Mouse (Mus musculus) lung, postnatal 25 days (tissue): ENCODE data around the gene Rpl7a.
"Not testable (repeated sequence)": the region's sequence is repeated elsewhere in the genome, so short reads cannot be mapped to it uniquely, and the experiment has no call there.

Experiments
- DNase-seq: peaks from one replicate; pipeline ENCODE4 v3.0.0; 2022; ENCODE audit warnings: low spot score

Rpl7a gene

GRCm38 (mm10) chr2:26910124-26910993 is at the start of gene Rpl7a, which contains the start of gene Med22:
Rpl7a (plus strand) TSS chr2:26910764.
Med22 (minus strand) TSS chr2:26910677.
- peak; percentile 99 for DNase-seq

GRCm38 (mm10) chr2:26862856-26863255 is 47.7 kb upstream of the Rpl7a start:
- no peak for DNase-seq

- no peak for DNase-seq
Observed at GRCm38 (mm10) chr2:26864879-26865278, 45.7 kb upstream of the Rpl7a start, which contains the start of gene Abo. Abo (minus strand) TSS chr2:26864979.

GRCm38 (mm10) chr2:26870666-26871065 is 39.9 kb upstream of the Rpl7a start:
- DNase-seq: no peak

GRCm38 (mm10) chr2:26878571-26878970 is 32.0 kb upstream of the Rpl7a start:
- no peak for DNase-seq

- not testable (repeated sequence) for DNase-seq
Observed at GRCm38 (mm10) chr2:26885541-26885940, 25.0 kb upstream of the Rpl7a start.

GRCm38 (mm10) chr2:26886170-26886569 is 24.4 kb upstream of the Rpl7a start:
- DNase-seq: not testable (repeated sequence)

GRCm38 (mm10) chr2:26895898-26896297 is 14.7 kb upstream of the Rpl7a start:
- no peak for DNase-seq

- no peak for DNase-seq
Observed at GRCm38 (mm10) chr2:26900731-26901130, 9.8 kb upstream of the Rpl7a start.

GRCm38 (mm10) chr2:26901834-26902400 is 8.6 kb upstream of the Rpl7a start:
- DNase-seq: no peak

GRCm38 (mm10) chr2:26902467-26903220 is 7.9 kb upstream of the Rpl7a start, which contains the start of gene Surf6:
Surf6 (minus strand) TSS chr2:26902879.
- peak; percentile 97 for DNase-seq

GRCm38 (mm10) chr2:26903311-26903710 is 7.3 kb upstream of the Rpl7a start:
- no peak for DNase-seq

- no peak for DNase-seq
Observed at GRCm38 (mm10) chr2:26905936-26906335, 4.6 kb upstream of the Rpl7a start.

GRCm38 (mm10) chr2:26906431-26906830 is 4.1 kb upstream of the Rpl7a start:
- no peak for DNase-seq

GRCm38 (mm10) chr2:26907109-26907508 is 3.5 kb upstream of the Rpl7a start:
- DNase-seq: peak; percentile 45

GRCm38 (mm10) chr2:26908710-26909386 is 1.7 kb upstream of the Rpl7a start:
- no peak for DNase-seq

- no peak for DNase-seq
Observed at GRCm38 (mm10) chr2:26909387-26909784, 1.2 kb upstream of the Rpl7a start.

- DNase-seq: peak; percentile 34
Observed at GRCm38 (mm10) chr2:26910994-26911765, 616 bp downstream of the Rpl7a start.

GRCm38 (mm10) chr2:26912253-26912770 is 1.7 kb downstream of the Rpl7a start:
- no peak for DNase-seq

- no peak for DNase-seq
Observed at GRCm38 (mm10) chr2:26913416-26914147, 3.0 kb downstream of the Rpl7a start.
